Mouse (Mus musculus) spleen, adult 18-20 months (tissue): ENCODE data around the gene 4931428L18Rik.

Experiments
- DNase-seq, 2 experiments: peaks; one replicate each; pipeline ENCODE4 v3.0.0; 2022; ENCODE audit warnings: mixed read lengths in 2 of 2

Gene 4931428L18Rik

DNA sequence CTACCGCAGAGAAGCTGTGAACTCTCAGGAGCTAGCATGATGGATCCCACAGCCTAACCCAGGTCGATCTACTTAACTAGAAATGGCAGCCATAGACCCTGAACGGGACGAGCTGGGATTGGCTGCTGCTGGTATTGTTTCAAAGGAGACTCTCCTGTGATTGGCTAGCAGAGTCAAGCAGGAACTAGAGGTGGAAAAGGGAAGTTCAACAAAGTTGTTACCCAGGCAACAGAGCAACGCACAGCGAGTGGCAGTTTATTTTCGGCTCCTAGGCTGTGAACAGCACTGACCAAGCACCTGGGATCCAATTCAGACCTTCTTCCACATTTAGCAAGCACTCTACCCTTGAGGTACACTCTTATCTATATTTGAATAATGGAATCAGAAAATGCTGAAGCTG is at the start of gene 4931428L18Rik, which contains the start of gene Pih1d3:
TSS of gene 4931428L18Rik (minus strand) at position 121 of the 400 bp plus-strand sequence.
TSS of gene Pih1d3 (plus strand) at position 275 of the 400 bp plus-strand sequence.
- DNase-seq, result no peak

DNA sequence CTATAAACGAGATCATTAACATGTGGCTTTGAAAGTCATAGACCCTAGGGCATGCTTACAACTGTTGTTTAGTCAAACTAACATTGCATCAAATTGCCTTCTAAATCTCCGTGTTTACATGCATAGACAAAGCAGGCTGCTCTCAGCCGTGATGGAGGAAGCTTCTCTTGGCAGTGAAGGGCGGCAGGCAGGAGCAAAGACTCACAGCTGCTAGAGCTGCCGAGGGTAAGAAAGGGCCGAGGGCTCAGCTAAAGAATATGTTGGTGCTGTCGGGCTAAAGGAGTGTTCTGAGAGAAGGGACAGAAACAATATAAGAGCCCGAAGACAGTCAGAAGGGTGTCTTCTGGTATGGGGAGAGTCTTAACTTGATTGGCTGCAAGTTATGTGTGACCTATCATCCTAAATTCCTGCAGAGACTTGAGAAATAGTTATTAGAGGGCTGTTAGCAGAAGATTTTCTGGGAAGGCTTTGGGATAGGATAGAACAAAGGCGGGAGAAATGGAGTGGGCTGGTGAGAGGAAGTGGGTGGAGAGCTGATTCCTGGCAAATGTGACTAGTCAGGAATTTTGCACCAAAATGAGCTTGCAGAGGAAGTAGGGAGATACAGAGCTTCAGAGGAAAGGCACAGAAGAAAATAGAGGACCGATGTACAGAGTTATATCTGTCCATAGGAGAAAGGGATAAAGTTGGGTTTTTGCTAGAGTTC is 37.9 kb upstream of the 4931428L18Rik start:
- DNase-seq, result no peak

DNA sequence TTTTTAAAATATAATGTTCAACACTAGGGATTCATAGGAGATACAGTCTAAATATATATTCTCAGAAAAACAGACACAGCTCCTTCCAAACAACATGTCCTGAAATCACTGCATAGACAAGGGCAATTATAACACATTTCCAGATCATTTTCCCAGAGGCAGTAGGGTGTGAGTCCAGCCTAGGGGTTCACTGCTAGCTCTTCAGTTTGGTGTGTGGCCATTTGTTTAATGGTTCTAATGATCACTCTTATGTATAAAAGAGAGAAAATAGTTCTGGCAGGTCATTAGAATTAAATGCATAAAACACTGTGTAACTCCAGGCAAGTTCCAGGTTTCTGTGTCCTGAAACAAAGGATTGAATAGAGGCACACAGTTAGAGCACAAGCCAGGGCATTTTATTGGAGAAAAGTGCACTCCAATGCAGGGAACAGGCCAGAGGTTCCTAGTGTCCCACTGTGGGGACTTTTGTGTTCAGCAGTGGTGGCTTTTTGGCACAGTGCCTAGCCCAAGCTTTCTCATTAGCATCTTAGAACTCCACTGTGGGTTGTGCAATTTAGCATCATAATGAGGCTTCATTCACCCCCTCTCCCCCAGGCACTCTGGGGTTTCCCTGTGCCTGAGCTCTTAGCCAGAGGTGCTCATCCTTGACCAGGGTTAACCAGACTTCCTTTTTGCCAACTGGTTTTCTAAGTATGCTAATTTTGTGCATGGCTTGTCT is 11.0 kb upstream of the 4931428L18Rik start:
- DNase-seq, result no peak

DNA sequence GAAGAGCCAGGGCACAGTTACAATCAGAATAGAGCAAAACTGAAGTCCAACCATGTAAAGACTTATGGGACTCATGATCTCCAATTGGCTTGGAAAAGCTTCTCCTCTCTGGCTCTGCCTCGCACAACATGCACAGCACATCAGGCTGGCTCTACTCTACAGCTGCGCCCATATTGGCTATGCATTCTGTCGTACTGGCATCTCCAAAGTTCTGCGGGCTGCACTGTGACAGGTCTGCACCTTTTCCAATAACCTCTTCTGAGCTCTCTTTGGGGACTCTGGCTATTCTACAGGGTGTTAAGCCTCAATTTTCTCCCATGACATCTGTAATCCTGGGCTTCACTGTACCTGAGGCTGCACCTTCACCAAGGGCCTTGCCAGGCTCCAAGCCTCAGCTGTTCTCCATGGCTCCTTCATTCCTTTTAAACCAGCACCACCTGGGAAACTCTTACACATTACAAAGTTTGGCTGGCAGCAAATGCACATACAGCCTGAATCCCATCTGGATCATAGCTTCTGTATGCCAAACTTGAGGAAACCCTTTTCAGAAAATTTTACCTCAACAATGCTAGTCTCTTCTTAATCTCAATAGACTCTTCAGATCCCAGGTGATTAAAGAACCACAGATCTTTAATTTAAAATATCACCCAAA is 1.8 kb downstream of the 4931428L18Rik start:
- no peak for DNase-seq

DNA sequence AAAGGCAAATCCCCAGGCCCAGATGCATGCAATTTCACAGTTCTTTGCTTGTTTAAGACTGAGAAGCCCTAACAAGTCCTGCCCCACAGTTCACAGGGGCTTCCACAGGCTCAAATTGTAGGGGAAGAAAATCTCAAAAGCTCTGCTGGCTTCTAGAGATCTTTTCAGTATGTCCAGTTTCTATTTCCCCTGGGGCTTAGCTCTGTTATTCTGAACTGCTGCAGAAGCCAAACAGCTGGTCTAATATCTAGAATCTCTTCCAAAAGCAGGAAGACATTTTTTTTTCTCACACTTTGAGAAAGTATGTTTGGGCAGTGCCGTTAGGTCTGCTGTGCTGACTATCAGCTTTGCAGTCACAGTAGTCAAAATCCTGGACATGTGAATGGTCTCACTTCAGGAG is 7.7 kb downstream of the 4931428L18Rik start:
- no peak for DNase-seq

DNA sequence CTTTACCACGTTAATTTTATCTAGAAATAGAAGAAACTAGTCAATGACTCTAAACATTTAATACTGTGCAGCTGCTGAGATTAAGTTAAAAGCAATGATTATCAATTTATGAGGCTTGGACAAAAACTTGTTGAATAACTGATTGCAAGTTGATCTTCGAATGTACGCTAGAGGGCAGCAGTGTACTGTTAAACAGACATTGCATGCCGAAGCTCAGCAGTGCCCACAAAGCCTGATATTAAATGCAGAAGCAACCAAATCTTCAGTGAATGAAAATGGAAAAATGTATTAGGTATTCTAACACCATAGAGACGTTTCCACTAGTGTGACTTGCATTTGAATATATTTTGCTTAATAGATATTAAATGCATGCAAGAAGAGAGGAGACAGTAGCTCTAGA is 12.3 kb downstream of the 4931428L18Rik start:
- peak in 1 of 2 experiments; percentile 4 for DNase-seq

DNA sequence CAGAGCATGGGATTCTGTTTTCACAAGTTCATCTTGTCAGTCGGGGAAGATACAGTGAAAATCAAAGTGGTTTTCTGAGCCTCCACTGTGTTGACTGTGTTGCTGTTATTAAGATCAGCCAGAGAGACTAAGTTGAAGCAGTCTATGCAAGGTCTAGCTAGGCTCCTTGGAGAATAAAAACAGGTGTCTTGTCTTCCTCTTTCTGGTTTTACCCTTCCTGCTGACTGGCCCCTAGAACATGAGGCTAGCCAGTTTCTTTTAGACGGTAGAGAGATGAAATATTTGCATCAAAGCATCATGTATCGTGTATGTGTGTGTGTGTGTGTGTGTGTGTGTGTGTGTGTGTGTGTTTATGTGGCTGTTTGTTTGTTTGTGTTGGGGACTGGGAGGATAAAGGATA is 16.7 kb downstream of the 4931428L18Rik start:
- no peak for DNase-seq

DNA sequence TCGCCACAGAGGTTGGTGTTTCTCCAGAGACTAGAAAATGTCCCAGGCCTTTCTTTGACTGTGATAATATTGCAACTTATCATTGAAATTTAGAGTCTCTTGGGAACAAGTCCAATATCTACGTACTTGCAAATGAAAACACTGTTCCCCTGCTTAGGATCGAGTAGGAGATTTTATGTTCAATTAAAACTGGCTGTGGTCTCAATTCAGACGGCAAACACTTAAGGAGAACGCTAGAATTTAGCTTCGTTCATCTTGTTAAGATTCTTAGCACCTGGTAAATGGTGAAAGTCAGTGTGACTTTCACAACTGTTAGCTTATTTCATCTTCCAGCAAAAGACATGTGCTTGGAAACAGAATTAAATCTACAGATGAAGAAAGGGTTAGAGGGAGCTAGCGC is 17.1 kb downstream of the 4931428L18Rik start:
- no peak for DNase-seq

DNA sequence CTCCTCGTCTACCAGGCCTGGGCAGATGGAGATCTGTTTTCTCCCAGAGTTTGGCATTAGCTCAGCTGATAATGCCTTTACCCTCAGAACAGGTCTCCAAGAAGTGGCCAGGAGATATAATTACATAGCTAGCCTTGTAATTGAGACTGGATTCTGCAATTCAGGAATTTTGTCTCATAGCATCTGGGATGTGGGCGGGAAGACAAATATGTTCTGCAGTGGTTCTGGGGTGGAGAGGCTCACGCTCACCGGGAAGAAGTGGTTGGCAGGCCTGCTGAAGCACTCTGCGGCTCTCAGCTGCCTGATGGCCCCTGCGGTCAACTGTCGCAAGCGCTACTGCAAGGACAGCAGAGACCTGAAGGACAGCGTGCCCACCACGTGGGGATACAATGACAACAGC is 18.7 kb downstream of the 4931428L18Rik start:
- no peak for DNase-seq

DNA sequence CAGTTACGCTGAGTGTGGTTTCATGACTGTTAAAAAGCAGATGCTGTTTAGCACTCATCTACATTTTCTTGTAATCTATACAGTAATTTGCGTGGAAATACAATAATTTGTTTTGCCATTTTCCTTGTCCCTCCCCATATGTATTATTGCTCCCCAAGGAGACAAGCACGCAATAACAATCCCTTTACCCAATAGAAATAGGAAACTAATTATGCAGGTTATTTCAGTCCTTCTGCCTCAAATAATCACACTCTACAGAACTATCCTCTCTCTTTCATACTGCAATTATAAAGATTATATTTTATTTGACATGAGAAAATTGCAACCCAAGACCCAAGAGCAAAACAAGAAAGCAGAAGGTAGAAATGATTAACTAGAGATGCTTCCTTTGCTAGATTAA is 25.5 kb downstream of the 4931428L18Rik start:
- DNase-seq, result no peak

DNA sequence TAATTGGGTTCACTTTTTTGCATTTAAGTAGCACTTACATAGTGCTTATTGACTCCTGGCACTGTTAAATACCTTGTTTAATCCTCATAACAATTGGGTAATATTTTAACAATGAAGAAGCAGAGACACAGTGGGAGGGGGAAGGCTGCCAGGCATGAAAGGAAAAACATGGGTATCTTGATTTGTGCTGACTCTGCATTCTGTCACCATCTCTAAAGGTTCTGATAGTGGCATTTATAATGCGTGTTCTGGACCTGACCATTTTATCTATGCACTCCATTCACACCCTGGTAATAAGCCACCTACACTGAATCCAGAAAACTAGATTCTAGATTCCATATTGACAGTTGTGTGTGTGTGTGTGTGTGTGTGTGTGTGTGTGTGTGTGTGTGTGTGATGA is 26.9 kb downstream of the 4931428L18Rik start:
- no peak for DNase-seq

DNA sequence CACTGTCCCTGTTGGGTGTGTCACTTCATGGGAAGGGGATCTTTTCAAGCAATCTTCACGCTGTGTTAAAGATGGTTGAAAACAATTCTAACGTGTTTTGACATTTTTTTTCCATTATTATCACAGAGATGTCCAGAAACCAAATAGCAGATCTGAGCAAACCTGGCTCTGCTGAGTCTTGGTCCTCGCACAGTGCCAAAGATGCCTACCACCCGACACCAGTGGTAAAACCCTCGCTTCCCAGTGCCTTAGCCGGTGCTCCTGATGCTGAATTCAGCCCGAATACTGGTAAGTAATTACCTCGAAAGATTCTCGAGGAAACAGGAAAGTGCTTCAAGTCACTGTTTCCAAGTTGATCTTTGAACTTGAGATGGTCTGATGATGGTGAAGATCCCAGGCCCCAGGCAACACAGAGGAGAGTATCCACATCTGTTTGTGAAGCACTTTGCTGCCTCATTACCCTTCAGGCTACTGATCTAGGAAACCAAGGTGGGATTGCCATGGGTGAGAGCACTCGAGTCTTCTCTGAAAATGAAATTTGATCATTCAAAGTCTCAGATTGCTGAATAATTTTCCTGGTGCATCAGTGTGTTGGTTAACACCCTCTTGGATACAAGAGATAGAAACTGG is 32.1 kb downstream of the 4931428L18Rik start:
- no peak for DNase-seq

DNA sequence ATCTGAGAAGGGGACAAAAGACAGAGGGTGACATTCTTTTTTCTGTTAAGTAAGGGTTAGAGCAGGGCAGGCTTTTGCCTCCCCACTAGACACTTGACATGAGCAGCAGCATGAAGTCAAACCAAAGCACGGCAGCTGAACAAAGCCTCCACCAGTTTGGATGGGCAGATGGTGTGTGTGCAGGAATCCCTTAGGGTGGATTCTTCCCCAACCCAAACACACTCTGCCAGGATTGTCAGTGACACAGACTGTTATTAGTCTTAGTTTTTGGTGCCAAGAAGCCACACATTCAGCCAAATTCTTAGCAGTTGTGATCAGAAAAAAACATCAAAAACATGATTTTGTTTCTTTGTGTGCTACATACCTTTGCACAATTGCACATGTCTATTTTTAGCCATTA is 44.2 kb downstream of the 4931428L18Rik start:
- no peak for DNase-seq

DNA sequence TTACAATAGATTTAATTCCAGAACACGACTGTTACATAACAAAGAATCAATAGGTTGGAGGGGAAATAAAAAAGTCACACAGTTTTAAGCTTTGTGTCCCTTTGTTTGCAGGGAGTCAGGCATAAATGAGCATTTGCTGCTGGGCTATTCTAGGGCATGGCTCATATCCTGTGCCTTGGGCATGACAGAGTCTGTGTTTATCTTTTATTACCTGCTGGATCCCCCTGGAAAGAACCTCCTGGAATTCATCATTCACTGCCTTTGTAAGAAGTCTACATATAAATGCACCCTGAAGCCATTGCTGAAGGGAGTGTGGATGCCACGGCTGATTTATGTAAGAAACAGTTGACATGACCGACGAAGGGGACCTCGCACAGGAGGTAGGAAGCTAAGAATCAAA is 46.4 kb downstream of the 4931428L18Rik start, which contains the start of gene Lgsn:
TSS of gene Lgsn (plus strand) at position 301 of the 400 bp plus-strand sequence.
- no peak for DNase-seq

DNA sequence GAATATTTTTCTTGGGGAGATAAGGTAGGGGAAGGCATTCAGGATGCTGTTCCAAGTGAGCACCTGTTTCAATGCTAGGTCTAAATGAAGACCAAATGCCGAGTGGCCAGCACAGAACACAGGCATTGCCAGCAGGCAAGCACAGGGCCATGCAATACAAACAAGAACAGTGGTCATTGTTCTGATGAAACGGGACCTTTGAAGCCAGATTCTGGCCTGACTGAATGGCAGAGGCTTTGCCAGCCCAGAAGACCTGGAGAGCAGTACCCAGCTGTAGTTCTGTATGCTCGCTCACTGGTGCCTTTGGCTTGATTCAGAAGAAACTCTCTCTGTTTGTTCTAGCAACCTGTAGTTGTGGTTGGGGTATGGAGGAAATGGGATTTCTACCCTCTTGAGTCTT is 47.1 kb downstream of the 4931428L18Rik start:
- no peak for DNase-seq

DNA sequence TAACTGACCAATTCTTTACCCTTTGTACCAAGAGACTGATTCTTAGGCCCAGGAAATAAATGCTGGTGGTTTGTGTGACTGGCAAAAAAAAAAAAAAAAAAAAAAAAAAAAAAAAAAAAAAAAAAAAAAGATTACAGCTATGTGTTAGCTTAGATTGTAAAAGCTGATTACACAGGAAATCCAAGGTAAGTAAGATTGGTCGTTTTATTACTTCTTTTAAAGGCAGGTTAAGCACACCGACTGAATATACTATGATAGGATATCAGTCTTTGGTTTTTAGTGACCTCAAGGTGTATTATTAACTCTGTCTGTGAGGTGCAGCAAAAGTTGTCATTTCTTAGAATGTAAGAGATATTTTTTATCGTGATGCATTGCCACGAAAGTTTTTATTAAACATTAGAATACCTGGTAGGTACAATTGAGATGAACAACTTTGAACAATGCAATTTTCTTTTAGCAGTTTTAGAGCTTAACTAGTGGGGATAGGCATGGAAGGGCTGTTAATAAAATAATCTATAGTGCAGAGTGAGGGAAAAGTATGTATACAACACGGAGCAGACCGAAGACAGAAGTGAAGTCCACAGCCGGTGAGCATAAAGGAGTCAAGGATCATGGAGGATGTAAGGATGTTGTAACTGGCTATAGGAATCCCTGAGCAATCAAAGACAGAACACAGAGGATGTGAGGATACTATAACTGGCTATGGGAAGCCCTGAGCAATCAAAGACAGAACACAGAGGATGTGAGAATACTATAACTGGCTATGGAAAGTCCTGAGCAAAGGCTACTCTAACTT is 57.0 kb downstream of the 4931428L18Rik start:
- DNase-seq, result no peak

DNA sequence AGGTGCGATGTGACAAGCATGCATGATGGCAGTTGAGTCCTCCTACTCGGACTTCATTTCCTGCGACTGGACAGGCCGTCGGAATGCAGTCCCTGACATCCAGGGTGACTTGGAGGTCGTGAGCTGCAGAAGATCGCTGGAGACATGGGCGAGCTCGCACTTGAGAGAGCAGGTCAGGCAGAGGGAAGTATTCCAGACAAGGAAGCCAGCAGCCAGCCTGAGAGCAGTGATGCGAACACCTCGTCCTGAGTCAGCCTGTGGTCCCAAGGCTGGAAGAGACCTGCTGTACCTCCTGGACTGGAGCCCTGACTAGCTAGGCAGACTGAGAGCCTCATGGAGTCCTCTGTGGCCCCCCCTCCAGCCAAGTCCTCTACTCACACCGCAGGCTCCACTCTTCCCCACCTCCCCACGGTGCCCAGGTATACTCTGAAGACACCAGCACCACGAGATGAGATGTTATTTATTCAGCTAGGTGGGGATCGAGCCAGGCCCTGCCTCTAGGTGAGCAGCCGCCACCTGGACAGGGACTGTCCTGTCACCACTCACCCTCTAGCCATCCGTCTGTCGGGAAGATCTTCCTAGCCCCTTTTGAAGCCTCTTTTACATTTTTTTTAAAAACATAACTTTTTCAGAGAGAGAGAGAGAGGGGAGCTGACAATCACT is 57.8 kb downstream of the 4931428L18Rik start:
- DNase-seq, result no peak

DNA sequence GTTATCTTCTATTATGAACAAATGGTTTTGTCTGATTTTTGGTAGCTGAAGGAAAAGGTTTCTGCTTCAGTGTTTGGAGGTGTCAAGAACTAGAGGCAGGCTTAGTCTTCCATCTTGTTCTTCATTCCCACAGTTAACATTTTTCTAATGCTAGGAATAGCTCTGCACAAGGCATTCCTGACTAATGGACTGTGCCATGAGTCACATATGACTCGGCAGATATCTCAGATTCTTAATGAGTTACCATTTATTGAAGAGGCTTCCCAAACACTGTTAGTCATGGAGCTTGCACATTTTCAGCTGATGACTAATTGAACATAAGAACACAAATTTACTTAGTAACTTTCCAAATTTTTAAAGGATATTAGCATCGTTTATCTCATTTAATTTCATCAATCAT is 65.6 kb downstream of the 4931428L18Rik start:
- DNase-seq, result no peak

DNA sequence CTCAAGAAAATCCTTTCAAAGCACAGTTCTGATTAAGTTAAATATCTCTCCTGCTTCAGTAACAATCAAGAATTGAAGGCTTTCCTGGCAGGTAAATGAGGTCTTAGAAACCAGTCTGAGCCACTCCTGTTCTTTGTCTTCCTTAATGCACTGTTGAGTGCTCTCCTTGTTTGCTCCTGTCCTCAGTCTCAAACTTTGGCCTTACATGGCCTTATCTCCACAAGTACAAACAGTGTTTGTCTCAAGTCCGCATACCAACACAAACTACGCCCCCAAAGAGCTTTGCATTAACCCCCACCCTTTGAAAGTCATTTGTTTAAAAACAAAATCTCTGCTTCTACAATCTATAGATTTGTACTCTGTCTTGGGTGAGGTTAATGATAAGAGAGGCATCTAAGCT is 66.3 kb downstream of the 4931428L18Rik start:
- no peak for DNase-seq

DNA sequence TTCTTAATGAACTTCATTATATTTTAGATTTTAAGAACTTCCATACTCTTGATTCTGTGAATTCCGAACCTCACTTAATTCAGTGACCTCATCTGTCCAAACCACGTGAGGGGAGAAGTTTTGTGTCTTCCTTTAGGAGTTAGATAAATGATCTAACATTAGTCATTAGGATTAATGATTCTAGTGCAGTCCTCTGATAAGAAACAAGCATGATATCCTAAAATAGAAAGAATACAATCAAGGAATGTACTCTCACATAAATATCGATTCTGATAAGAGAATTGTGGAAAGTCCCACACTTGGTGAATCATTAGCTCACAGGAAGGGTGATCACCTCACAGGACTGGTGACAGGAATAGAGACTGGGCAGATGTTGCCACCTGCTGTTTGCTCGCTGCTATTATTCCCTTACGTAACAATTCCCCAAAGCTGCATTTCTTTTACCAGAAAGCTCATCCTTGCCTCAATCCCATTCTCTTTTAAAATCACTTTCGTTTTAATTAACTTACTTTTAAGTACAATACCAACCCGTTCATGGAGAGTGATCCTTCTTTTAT is 68.6 kb downstream of the 4931428L18Rik start:
- DNase-seq, result peak in 1 of 2 experiments; percentile 17

DNA sequence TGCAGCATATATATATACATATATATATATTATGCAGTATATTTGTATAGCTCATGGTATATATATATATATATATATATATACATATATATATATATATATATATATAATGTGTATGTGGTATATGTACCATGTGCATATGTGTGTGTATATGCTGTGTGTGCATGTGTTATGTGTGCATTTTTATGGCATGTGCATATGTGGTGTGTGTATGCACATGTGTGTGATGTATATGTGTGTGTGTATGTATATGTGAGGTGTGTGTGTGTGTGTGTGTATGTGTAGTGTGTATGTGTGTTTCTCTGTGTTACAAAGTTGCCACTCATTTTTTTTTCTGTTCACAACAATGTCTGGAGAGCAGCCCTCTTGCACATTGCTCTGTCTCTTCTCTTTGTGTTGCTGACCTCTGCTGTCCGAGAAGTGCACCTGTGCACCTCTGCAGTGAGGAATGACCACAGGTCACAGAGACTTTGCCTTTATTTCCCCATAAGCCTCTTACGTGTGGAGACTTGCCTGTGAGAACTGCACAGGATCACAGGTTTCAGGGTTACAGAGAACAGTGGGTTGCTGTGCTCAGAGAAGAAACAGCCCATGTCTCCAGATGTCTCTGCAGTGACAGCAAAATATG is 69.6 kb downstream of the 4931428L18Rik start:
- no peak for DNase-seq
